Mouse (Mus musculus): ENCODE data around the gene Hoxb2. TPM values are rescaled to one million over a fixed set of nuclear protein-coding genes. Genes with fewer than 3 reads are reported as not detected.

Gene Hoxb2
- polyA plus RNA-seq, 1 experiment from 2014 or later: 36.9 TPM

GRCm38 (mm10) chr11:96309288-96309687 lies 41.0 kb upstream of the Hoxb2 start:
- Histone ChIP-seq H3K9ac (peak overlapping the region; percentile 88), H3K4me1 (peaks cover 32% of the 10 kb centered on the region), H3K4me3 (peak overlapping the region; percentile 59)

GRCm38 (mm10) chr11:96310183-96310938 lies 40.0 kb upstream of the Hoxb2 start:
- no peak for ATAC-seq (ENCODE audit: borderline replicate concordance, extremely low read depth, low FRiP score, low TSS enrichment)
- Histone ChIP-seq H3K4me1 (peaks cover 33% of the 10 kb centered on the region), H3K27ac (peak overlapping the region; percentile 99), H3K4me2 (peak overlapping the region; percentile 70), H3K4me3 (peak overlapping the region; percentile 59), H3K27me3 (peaks cover 86% of the 10 kb centered on the region), H3K9ac (peak overlapping the region; percentile 51), H3K9me3 (no peaks in the 10 kb centered on the region), H3K36me3 (no peaks in the 10 kb centered on the region)
- WGBS: 15% methylated on average over 20 of the region's 20 CpGs

More at GRCm38 (mm10) chr11:96309288-96309687, 41.0 kb upstream of the Hoxb2 start:
- Histone ChIP-seq H3K9me3 (no peaks in the 10 kb centered on the region), H3K36me3 (no peaks in the 10 kb centered on the region), H3K27me3 (peaks cover 89% of the 10 kb centered on the region), H3K4me2 (peak overlapping the region; percentile 70), H3K27ac (peak overlapping the region; percentile 99)
- peak; percentile 54 for ATAC-seq (ENCODE audit: borderline replicate concordance, extremely low read depth, low FRiP score, low TSS enrichment)
- WGBS: 14% methylated on average over 4 of the region's 4 CpGs

GRCm38 (mm10) chr11:96311097-96311496 lies 39.2 kb upstream of the Hoxb2 start:
- Histone ChIP-seq H3K9me3 (no peaks in the 10 kb centered on the region), H3K9ac (peak overlapping the region; percentile 51), H3K27ac (peak overlapping the region; percentile 99), H3K4me1 (peaks cover 37% of the 10 kb centered on the region), H3K4me3 (peak overlapping the region; percentile 59), H3K36me3 (no peaks in the 10 kb centered on the region), H3K27me3 (peaks cover 86% of the 10 kb centered on the region), H3K4me2 (peak overlapping the region; percentile 70)
- ATAC-seq (ENCODE audit: borderline replicate concordance, extremely low read depth, low FRiP score, low TSS enrichment): no peak
- WGBS: 13% methylated on average over 6 of the region's 6 CpGs

GRCm38 (mm10) chr11:96311520-96312417 lies 38.6 kb upstream of the Hoxb2 start:
- H3K4me1 ChIP-seq: peaks cover 43% of the 10 kb centered on the region
- H3K4me3 ChIP-seq: peak overlapping the region; percentile 59
- H3K4me2 ChIP-seq: peak overlapping the region; percentile 70
- H3K9ac ChIP-seq: peak overlapping the region; percentile 51
- ATAC-seq (ENCODE audit: borderline replicate concordance, extremely low read depth, low FRiP score, low TSS enrichment): peak; percentile 84
- H3K36me3 ChIP-seq: no peaks in the 10 kb centered on the region
- peak overlapping the region; percentile 99 for H3K27ac ChIP-seq
- WGBS: 2% methylated on average over 31 of the region's 31 CpGs
- peaks cover 85% of the 10 kb centered on the region for H3K27me3 ChIP-seq
- H3K9me3 ChIP-seq: no peaks in the 10 kb centered on the region

- H3K27ac ChIP-seq: peak overlapping the region; percentile 99
- 44% methylated on average over 2 of the region's 2 CpGs for WGBS
- peak overlapping the region; percentile 70 for H3K4me2 ChIP-seq
- no peaks in the 10 kb centered on the region for H3K36me3 ChIP-seq
- H3K4me1 ChIP-seq: peaks cover 47% of the 10 kb centered on the region
- H3K4me3 ChIP-seq: 0 out of 2 replicates have a peak overlapping the region, but pooled peaks have one; percentile 47
- no peak for ATAC-seq (ENCODE audit: borderline replicate concordance, extremely low read depth, low FRiP score, low TSS enrichment)
- H3K9ac ChIP-seq: peak overlapping the region; percentile 67; the same call in 1 of the 2 replicates
- no peaks in the 10 kb centered on the region for H3K9me3 ChIP-seq
- peaks cover 82% of the 10 kb centered on the region for H3K27me3 ChIP-seq
These were observed 37.2 kb upstream of the Hoxb2 start for GRCm38 (mm10) chr11:96313134-96313533.

- H3K4me1 ChIP-seq: peaks cover 43% of the 10 kb centered on the region
- peak overlapping the region; percentile 70 for H3K4me2 ChIP-seq
- peaks cover 83% of the 10 kb centered on the region for H3K27me3 ChIP-seq
- H3K9ac ChIP-seq: peak overlapping the region; percentile 67
- no peak for ATAC-seq (ENCODE audit: borderline replicate concordance, extremely low read depth, low FRiP score, low TSS enrichment)
- WGBS: 13% methylated on average over 12 of the region's 12 CpGs
- H3K9me3 ChIP-seq: no peaks in the 10 kb centered on the region
- H3K36me3 ChIP-seq: no peaks in the 10 kb centered on the region
- peak overlapping the region; percentile 99 for H3K27ac ChIP-seq
- peak overlapping the region; percentile 47 for H3K4me3 ChIP-seq
These were observed 36.4 kb upstream of the Hoxb2 start for GRCm38 (mm10) chr11:96313806-96314428.

- ATAC-seq (ENCODE audit: borderline replicate concordance, extremely low read depth, low FRiP score, low TSS enrichment): no peak
- peaks cover 41% of the 10 kb centered on the region for H3K4me1 ChIP-seq
- H3K4me2 ChIP-seq: peak overlapping the region; percentile 70
- peak overlapping the region; percentile 47 for H3K4me3 ChIP-seq
- H3K27me3 ChIP-seq: peaks cover 86% of the 10 kb centered on the region
- H3K27ac ChIP-seq: peak overlapping the region; percentile 99
- peak overlapping the region; percentile 67 for H3K9ac ChIP-seq
- 1% methylated on average over 34 of the region's 34 CpGs for WGBS
- no peaks in the 10 kb centered on the region for H3K36me3 ChIP-seq
- no peaks in the 10 kb centered on the region for H3K9me3 ChIP-seq
These were observed 35.5 kb upstream of the Hoxb2 start for GRCm38 (mm10) chr11:96314671-96315343.

GRCm38 (mm10) chr11:96315344-96315681 lies 35.0 kb upstream of the Hoxb2 start:
- Histone ChIP-seq H3K9ac (peak overlapping the region; percentile 67), H3K27ac (peak overlapping the region; percentile 99), H3K27me3 (peaks cover 87% of the 10 kb centered on the region), H3K4me3 (peak overlapping the region; percentile 47), H3K4me2 (peak overlapping the region; percentile 70), H3K4me1 (peaks cover 41% of the 10 kb centered on the region), H3K36me3 (no peaks in the 10 kb centered on the region), H3K9me3 (no peaks in the 10 kb centered on the region)
- ATAC-seq (ENCODE audit: borderline replicate concordance, extremely low read depth, low FRiP score, low TSS enrichment): no peak
- WGBS: 4% methylated on average over 5 of the region's 5 CpGs

GRCm38 (mm10) chr11:96316696-96317607 lies 33.4 kb upstream of the Hoxb2 start:
- no peak for ATAC-seq (ENCODE audit: borderline replicate concordance, extremely low read depth, low FRiP score, low TSS enrichment)
- Histone ChIP-seq H3K27ac (peak overlapping the region; percentile 99), H3K27me3 (peaks cover 72% of the 10 kb centered on the region), H3K4me2 (peak overlapping the region; percentile 70), H3K4me1 (peaks cover 31% of the 10 kb centered on the region), H3K9ac (peak overlapping the region; percentile 63), H3K36me3 (no peaks in the 10 kb centered on the region), H3K4me3 (peak overlapping the region; percentile 58), H3K9me3 (no peaks in the 10 kb centered on the region)
- 10% methylated on average over 18 of the region's 18 CpGs for WGBS

GRCm38 (mm10) chr11:96317608-96318367 lies 32.5 kb upstream of the Hoxb2 start, which contains the start of gene Hoxb4:
Gene Hoxb4 (plus strand): TSS chr11:96318267.
- Histone ChIP-seq H3K4me1 (peaks cover 28% of the 10 kb centered on the region; the same call in 1 of the 2 replicates), H3K4me3 (peak within 1 kb of the TSS; percentile 58), H3K36me3 (no peaks in the 10 kb centered on the region), H3K27me3 (peaks cover 71% of the 10 kb centered on the region), H3K4me2 (peak within 1 kb of the TSS; percentile 70), H3K9ac (peak within 1 kb of the TSS; percentile 77), H3K9me3 (no peaks in the 10 kb centered on the region), H3K27ac (peak within 1 kb of the TSS; percentile 99)
- WGBS: 3% methylated on average over 28 of the region's 28 CpGs
- peak; percentile 4; the same call in 1 of the 2 replicates for ATAC-seq (ENCODE audit: borderline replicate concordance, extremely low read depth, low FRiP score, low TSS enrichment)
